Mouse (Mus musculus): ENCODE measurements around the gene Ppp1cb. TPM values are rescaled to one million over a fixed set of nuclear protein-coding genes. Genes with fewer than 3 reads are reported as not detected.

The Ppp1cb gene
- total RNA-seq, 2 experiments from 2014 or later = 380 to 391 TPM

DNA sequence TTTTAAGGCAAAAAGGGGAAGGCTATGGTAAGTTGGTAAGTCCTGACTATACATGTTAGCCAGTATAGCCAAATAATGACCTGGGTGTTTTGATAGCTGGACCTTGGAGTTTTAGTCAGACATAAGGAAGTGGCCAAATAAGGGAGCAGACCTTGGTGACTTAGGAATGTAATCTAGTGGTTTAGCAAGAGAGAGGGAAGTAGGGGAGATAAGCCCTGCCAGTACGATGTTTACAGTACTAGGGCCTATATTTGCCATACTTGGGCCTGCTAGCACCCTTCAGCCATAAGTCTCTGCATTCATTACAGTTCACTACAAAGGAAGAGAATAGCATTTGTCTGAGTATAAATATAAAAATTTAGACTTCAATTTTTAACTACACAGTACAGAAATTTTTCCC lies 106.1 kb downstream of the Ppp1cb start:
- intact Hi-C loops (cut with DNase I) = no loop called here
- DNase-seq (ENCODE audit: low spot score in 2 of 2) = no peak

Other genes starting within 250 kb of the Ppp1cb start
- gene Plb1, start 226.1 kb upstream of the Ppp1cb start, total RNA-seq (2021) = 1 to 10 TPM in 1 of 2 experiments, under 1 TPM in 1; 0.68 to 2.1 TPM
- 10 to 100 TPM; 11.8 to 13.5 TPM for gene Yes1, start 152.3 kb downstream of the Ppp1cb start, total RNA-seq (2021)